Mouse (Mus musculus) right cerebral cortex, postnatal 4 days (tissue): ENCODE measurements around the gene Tmem87b.

ENCODE experiments used
- DNase-seq: peaks from one replicate; pipeline ENCODE4 v3.0.0-alpha.2; 2022

Gene Tmem87b

DNA sequence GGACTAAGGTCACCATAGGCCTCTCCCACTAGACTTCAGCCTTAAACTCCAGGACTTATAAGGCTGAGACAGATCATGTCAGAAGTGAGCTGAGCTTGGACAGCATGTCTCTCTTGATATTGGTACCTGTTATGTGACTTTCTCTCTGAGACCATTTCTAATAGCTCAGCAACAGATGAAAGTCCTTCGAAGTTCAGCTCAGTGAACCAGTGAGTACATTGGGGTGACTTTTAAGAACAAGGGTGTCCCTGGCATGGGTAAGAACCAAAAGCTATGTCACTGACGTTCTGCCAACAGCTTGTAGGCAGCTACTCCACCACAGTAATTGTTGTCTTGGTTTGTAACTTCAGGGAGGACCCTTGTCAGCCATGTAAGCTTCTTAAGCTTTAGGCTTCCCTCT is 2.7 kb downstream of the Tmem87b start:
- DNase-seq: no peak

DNA sequence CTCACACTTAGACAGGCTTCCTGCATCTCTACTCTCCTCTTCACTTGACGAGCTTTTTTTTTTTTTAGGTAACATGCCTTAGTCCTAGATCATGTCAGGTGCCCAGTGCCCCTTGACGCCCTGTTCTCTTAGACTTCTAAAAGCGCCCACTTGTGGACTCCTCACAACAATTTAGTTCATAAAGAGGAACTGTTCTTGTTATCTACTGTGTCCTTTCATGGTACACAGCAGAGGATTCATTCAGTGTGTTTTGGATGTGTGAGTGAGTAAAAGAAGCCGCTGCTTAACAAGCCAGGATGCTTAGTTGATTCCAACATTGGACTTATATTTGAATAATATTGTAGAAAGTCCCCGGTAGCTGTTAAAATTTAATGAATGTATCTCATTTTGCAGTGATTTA is 6.0 kb downstream of the Tmem87b start:
- DNase-seq: no peak

DNA sequence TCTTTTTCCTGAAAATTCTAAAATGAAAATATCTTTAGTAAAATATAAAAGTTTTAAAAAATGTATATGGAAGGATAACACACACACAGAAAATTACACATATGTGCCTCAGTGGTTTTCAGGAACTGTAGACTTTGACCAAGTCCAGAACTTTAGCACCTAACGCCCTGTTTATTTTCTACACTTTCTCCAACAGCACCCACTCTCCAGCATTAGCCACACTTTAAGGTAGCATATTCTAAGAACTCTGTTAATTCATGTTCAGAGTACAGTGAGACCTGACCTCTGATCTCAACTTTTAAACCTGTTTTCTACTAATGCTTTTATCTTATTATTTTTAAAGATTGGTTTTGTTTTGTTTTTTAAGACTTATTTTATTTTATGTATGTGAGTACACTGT is 9.9 kb downstream of the Tmem87b start:
- DNase-seq: no peak

- DNase-seq: no peak
Observed at GRCm38 (mm10) chr2:128832611-128833010, 14.7 kb downstream of the Tmem87b start.

GRCm38 (mm10) chr2:128833035-128833434 is 15.1 kb downstream of the Tmem87b start:
- no peak for DNase-seq

DNA sequence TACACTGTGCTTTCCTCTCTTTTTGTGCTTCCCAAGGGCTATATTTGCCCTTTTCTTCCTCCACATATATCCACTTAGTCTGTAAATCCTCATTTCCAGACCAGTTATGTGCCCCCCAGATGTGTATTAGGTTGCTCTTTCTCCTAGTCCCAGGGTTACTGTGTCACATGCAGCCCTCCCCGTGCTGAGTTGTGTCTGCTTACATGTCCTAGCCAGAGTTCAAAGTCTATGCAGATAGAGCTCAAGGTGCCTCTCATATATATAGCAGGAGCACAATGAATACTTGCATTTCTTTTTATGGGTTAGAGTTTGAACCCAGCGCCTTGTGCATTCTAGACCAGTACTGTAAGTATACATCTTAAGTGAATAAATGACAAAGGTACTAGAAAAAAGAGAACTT is 15.5 kb downstream of the Tmem87b start:
- no peak for DNase-seq

GRCm38 (mm10) chr2:128837531-128837930 is 19.6 kb downstream of the Tmem87b start:
- DNase-seq: no peak

DNA sequence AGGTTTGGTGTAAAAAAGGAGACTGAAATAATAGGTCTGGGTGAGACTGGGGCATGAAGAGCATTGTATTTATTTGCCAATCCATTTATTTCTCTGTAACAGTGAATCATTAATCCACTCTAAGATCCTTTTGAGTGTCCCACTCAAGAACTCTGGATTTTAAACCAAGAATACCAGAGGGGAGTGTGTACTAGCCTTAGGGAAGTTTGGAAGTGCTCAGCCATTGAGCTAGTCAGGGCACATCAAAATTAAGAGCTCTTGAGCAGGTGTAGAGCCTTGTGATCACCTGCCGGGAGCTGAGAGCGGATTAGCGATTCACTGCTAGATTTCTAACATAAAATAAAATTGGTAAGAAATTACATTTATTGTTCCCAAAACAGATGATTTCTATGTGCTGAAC is 20.7 kb downstream of the Tmem87b start:
- DNase-seq: no peak

DNA sequence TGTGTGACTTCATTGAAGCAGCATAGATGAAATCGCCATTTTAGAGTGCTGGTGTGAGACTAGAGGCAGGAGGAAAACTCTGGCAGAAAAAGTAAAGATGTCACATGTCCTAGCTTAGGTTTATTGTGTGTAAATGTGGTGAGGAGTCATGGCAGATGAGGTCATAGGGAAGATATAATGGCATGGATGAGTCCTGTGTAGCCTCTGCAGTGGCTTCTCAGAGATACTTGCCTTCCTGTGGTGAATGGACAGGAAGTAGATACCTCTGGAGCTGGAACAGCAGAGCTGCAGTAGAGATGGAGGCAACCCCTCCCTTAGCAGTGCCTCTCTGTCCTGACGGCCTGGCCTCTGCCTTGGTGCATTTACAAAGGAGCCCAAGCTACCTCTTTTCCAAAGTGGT is 21.6 kb downstream of the Tmem87b start:
- DNase-seq: no peak

GRCm38 (mm10) chr2:128842437-128842836 is 24.5 kb downstream of the Tmem87b start:
- DNase-seq: no peak

- no peak for DNase-seq
Observed at GRCm38 (mm10) chr2:128850036-128850435, 32.1 kb downstream of the Tmem87b start.

DNA sequence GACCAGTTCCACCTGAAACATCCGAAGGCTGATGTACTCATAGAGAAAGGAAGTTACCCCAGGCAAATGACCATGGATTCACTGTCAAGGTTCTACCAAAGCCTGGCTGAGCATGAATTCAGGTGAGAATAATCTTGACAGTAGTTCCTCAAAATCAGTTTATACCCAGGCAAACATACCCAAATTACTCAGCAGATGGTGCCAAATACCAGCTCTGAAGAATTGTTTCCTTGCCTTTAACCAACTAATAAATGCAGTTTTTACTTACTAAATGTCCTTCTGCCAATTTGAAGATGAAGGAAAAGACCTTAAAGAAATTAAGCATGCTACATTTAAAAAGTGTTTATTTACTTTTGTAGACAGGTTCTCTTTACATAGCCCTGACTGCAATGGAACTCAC is 38.8 kb downstream of the Tmem87b start:
- no peak for DNase-seq

DNA sequence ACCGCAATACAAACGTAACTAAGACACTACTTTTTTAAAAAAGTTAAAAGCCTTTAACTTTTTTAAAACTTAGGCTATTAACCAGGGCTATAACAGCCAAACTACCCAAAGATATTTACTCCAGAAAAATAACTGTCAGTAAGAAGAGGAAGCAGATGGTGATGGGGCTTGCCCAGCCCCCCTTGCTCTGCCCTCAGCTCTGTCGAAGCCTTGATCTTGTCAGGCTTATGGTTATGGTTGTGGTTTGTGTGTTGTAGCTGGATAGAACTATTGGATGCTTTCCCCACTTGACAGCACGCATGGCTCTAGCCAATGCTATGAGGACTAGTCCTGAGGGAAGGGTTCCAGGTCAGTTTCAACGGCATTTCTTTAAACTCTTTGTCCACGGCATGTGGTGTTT is 41.0 kb downstream of the Tmem87b start:
- no peak for DNase-seq

GRCm38 (mm10) chr2:128859861-128860260 is 41.9 kb downstream of the Tmem87b start:
- DNase-seq: no peak

- DNase-seq: no peak
Observed at GRCm38 (mm10) chr2:128862636-128863035, 44.7 kb downstream of the Tmem87b start, which contains the start of gene Fbln7. Gene Fbln7, plus strand, starts transcription at chr2:128862981.

DNA sequence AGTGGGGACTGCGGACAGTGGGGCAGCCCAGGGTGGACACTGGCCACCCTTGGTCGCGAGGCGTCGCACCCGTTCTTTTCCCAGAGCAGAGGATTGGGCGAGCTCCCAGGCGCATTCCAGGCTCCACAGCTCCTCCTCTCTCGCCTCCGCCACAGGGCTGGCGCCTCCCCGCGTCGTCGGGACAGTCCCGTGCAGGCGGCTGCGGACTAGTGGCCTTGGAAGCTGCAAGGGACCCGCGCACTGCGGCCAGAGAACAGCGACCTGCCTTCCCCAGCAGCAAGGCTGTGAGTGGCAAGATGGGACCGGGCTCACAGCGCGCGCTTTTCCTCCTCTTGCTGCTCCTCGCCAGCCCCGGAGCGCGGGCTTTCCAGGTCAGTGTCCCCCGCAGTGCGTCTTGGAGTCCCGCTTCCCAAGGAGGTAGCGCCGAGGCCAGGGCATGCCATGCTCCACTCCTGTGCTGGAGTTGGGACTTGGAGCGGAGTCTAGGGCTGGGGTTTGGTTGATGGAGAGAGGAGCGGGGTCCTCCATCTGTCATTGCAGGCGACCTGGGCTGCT is 45.9 kb downstream of the Tmem87b start:
- peak; percentile 39 for DNase-seq

- no peak for DNase-seq
Observed at GRCm38 (mm10) chr2:128865061-128865460, 47.1 kb downstream of the Tmem87b start.

GRCm38 (mm10) chr2:128871656-128872055 is 53.7 kb downstream of the Tmem87b start:
- DNase-seq: no peak

DNA sequence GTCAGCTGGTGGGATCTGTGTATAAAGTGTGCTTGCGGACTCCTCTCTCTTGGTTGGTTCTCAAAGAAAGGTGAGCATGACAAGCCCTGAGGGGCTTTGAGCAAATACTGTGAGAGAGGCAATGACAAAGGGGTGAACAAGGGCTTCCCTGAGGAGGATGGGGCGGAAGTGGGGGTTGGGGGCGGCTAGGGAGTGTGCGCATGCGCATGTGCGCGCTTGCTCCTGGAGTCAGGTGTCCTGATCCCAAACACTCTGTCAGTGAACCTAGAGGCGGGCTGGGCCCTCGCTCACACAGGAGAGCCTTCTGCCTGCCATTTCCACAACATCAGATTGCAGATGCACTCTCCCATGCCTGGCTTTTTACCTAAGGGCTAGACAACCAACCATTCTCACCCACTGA is 54.3 kb downstream of the Tmem87b start:
- DNase-seq: no peak

DNA sequence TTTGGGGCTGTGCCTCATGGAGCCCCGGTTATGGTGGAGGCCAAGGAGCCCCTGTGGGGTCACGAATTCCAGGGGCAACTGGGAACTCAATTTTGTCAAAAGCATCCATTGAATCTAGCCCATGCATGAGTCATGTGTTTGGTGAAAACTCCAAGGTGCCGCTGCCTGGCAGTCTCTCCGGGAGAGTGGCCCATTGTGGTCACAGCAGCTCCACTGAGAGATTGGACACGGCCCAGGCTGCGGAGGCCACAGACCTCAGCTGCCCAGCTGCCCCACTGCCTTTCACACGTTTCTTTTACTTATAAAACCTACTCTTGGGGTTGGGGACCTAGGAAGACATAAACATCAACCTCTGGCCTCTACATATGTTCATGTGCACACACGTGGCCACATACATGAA is 57.6 kb downstream of the Tmem87b start:
- no peak for DNase-seq

GRCm38 (mm10) chr2:128881236-128881635 is 63.3 kb downstream of the Tmem87b start:
- no peak for DNase-seq

DNA sequence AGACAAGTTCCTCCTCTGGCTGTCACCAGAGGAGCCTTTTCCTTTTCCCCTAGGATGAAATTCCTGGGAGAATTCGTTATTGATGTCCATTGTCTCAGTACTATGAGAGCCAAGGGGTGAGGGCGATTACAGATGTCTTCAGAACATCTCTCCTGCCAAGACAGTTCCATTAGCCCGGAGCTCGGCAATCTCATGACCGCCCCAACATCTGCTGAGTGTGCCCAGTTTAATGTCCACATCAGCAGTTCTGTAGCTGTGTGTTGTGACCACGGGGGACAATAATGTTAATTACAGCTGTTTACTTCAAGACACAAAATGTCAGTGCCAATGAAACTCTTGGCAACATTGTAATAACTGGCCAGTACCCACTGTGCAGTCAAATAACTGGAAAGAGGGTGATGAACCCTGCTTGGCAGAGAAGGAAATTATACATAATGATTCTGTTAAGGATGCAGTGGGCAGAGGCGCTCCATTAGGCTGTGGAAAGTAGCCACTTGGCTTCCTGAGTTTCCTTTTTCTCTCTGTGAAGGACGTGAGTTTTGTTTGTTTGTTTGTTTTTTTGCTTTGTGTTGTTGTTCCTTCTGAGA is 67.4 kb downstream of the Tmem87b start:
- DNase-seq: no peak

DNA sequence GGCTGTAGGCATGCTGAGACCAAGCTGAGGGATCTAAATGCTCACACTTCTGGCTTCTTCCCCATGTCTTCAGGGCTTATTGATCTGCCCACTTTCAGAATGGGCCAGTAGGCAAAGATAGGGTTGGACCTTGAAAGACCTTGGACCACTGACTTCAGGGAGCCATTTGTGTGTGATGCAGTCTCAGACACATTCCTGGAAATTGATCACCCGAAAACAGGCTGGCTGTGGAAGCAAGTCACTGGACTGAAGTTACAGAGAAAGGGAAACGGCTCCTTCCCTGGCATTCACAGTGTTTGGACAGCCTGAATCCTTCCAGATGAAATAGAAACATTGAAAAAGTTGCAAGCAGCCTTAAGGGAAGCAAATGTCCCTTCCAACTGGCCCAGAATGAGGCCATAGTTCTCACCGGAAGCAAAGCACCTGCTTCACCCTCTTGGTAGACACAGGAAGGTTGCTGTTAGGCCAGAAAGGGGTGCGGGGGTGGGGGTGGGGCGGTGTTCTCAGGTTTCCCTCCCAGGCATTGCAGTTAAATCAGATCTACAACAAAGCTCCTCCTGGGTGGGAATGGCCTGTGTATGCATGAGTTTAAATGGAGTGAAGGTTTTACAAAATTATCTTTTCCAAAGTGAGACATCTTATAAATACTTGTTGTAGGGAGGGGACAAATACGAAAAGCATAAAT is 70.1 kb downstream of the Tmem87b start:
- no peak for DNase-seq

DNA sequence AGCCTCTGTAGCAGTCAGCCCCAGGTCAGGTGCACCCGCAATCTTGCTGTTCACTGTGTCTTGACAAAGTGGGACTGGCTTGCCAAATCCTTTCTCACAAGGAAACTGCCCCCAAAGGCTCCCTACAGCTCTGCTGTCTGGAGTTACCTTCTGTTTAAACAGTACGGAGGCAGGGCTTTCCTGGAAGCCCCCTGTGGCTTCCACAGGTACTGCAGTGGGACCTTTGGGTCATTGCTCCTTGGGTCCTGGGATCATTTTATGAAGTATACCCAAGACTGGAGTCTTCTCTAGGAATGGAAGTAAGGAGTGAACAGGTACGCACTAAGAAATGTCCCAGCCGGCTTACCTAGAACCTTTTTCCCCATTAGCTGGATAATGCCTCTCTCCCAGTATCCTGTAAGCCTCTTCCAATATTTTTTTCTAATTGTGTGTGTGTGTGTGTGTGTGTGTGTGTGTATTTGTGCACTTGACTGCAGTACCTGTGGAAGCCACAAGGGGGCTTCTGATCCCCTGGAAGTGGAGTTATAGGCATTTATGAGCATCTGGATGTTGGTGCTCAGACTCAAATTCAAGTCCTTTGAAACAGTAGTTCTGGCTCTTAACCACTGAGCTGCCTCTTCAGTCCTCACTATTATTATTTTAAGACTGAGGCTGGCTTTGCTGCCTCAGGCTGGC is 72.9 kb downstream of the Tmem87b start:
- no peak for DNase-seq
